Mouse (Mus musculus): ENCODE measurements around the gene Pdpk1.

DNA sequence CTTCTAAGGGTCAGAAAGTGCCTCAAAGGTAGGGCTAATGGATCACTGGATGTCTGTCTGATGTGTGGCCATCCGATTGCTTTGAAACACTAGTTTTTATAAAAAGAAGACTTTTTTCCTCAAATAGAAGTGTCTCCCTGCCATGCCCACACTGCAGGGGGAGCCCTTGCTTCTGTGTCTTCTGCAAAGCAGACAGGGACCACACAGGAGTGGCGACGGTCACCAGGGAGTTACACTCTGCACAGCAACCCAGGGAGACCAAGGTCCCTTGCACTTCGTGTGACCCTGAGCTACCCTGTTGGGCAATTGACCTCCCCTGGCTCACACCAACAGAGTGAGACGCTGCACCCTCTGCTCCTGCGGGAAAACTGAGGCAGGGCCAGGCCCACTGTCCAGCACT lies 113.8 kb downstream of the Pdpk1 start:
- TF ChIP-seq CTCF (IDR thresholded peaks at IDR 0.05; ENCODE audit: low read depth) (no peak), EP300 (IDR thresholded peaks at IDR 0.05; ENCODE audit: low read depth) (no peak)
